Mouse (Mus musculus) heart, embryonic 13.5 days (tissue): Measurements from ENCODE around the gene Ankar. TPM values are rescaled to one million over a fixed set of nuclear protein-coding genes. Genes with fewer than 3 reads are reported as not detected.

ENCODE experiments used
- ATAC-seq: fragments of 200-750 bp; cut with Nextera tagmentation; 2 replicates; pipeline ENCODE4 v1.8.0; 2017; ENCODE audit warnings: moderate TSS enrichment; ENCODE audit not compliant: insufficient number of reproducible peaks, low FRiP score, low TSS enrichment; ENCODE audit errors: extremely low read depth
- H3K27ac ChIP-seq: fragments of 300-500 bp; sonication (generic); replicated peaks from 2 replicates; pipeline ENCODE4 v1.5.1; 2015; ENCODE audit warnings: moderate library complexity, mild to moderate bottlenecking, inconsistent platforms
- H3K27me3 ChIP-seq: fragments of 300-500 bp; sonication (generic); replicated peaks from 2 replicates; pipeline ENCODE4 v1.6.1; 2015; ENCODE audit warnings: mild to moderate bottlenecking, inconsistent platforms
- H3K36me3 ChIP-seq: fragments of 300-500 bp; sonication (generic); 2 replicates; pipeline ENCODE4 v1.6.1; 2015; ENCODE audit warnings: mild to moderate bottlenecking, inconsistent platforms
- H3K4me1 ChIP-seq: fragments of 300-500 bp; sonication (generic); 2 replicates; pipeline ENCODE4 v1.6.1; 2015; ENCODE audit warnings: inconsistent platforms
- H3K4me2 ChIP-seq: fragments of 300-500 bp; sonication (generic); 2 replicates; pipeline ENCODE4 v1.6.1; 2015; ENCODE audit warnings: inconsistent platforms, mild to moderate bottlenecking, moderate library complexity
- H3K4me3 ChIP-seq: fragments of 300-500 bp; sonication (generic); 2 replicates; pipeline ENCODE4 v1.5.1; 2015; ENCODE audit warnings: moderate library complexity, mild to moderate bottlenecking, inconsistent platforms
- H3K9ac ChIP-seq: fragments of 300-500 bp; sonication (generic); 2 replicates; pipeline ENCODE4 v1.6.1; 2015; ENCODE audit warnings: inconsistent platforms, mild to moderate bottlenecking, moderate library complexity
- H3K9me3 ChIP-seq: fragments of 300-500 bp; sonication (generic); 2 replicates; pipeline ENCODE4 v1.6.1; 2016; ENCODE audit warnings: inconsistent platforms
- WGBS: fragments of 180-500 bp; shearing (Covaris S2); methylation state at CpG from one replicate; pipeline ENCODE4 v1.1.7; 2015; ENCODE audit warnings: mixed read lengths; 5-methylcytosine and 5-hydroxymethylcytosine counted together
- polyA plus RNA-seq: library from polyadenylated mRNA; unstranded; fragments of >200 nt; fragmentation: Nextera tagmentation; extraction: Ambion mirVana; gene quantifications from 2 replicates; pipeline ENCODE4 v1.2.1, GENCODE M21; 2015

Gene Ankar
- polyA plus RNA-seq, 1 experiment from 2014 or later, result not detected

DNA sequence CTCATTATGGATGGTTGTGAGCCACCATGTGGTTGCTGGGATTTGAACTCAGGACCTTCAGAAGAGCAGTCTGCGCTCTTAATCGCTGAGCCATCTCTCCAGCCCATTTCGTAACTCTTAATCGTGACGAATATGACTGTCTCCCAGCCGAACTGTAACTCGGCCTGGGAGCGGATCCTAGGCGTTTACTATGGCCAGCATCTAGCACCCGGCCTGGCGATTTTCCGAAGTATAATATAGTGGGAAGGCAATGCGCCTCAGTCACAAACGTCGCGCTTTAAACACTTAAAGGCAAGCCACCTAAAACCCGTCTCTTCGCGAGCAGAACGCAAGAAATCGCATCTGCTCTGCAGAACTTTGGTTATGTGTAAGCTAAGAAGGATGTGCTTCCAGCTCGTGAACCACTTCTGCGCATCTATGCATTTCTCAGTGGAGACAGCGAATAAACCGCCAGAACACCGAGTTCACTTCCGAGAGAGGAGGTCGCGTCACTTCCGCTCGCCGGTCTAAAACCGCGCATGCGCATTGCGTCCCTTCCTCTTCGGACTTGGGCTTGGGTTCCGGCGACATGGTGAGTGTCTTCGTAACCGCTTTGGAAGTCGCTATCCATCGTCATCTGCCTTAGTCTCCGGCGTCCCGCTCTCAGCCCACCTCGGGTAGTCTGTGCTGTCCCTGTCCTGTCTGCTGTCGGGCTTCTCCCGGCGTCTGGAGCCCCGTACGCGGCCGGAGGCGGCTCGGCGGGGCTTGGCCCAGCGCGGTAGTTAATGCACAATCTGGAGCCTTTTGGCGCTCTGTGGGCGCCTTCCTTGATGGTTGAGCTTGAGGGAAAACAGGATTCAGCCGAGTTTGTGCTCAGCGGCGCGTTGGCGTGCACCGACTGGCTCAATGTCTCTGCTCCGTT is 10.6 kb upstream of the Ankar start, which contains the start of gene Rpl37a:
Rpl37a (plus strand) TSS at position 538 of the 901 bp plus-strand sequence.
- peaks cover 17% of the 10 kb centered on the region for H3K4me1 ChIP-seq
- H3K9ac ChIP-seq, result peak within 1 kb of the TSS; percentile 97
- 2% methylated on average over 68 of the region's 68 CpGs for WGBS
- peaks cover 39% of the 10 kb centered on the region for H3K36me3 ChIP-seq
- peak within 1 kb of the TSS; percentile 73 for H3K4me3 ChIP-seq
- H3K27me3 ChIP-seq, result no peaks in the 10 kb centered on the region
- H3K4me2 ChIP-seq, result peak within 1 kb of the TSS; percentile 83
- H3K9me3 ChIP-seq, result no peaks in the 10 kb centered on the region
- peak; percentile 84 for ATAC-seq
- peak within 1 kb of the TSS; percentile 91 for H3K27ac ChIP-seq

DNA sequence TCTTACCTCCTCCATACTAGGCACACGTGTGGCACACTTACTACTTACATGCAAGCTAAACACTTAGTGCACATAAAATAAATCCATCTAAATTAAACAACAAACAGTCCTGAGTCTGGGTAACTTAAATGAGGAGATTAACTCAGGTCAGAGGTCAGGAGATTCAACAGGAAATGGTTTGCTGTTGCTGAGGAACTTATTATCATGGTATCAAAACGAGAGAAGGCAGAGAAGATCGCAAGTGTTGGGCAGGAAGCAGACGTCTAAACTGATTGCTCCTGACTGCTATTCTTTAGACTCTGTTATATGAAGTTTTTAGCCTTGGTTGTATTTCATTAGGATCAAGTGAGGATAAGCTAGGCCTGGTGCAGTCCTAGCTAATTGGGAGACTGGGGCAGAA is 7.1 kb upstream of the Ankar start:
- no peak for ATAC-seq
- no peaks in the 10 kb centered on the region for H3K27me3 ChIP-seq
- H3K9me3 ChIP-seq, result no peaks in the 10 kb centered on the region
- no peak overlapping the region for H3K9ac ChIP-seq
- no peak overlapping the region for H3K27ac ChIP-seq
- WGBS, result 49% methylated on average over 4 of the region's 4 CpGs
- no peak overlapping the region for H3K4me3 ChIP-seq
- H3K36me3 ChIP-seq, result peaks cover 5% of the 10 kb centered on the region
- peaks cover 7% of the 10 kb centered on the region for H3K4me1 ChIP-seq
- no peak overlapping the region for H3K4me2 ChIP-seq

DNA sequence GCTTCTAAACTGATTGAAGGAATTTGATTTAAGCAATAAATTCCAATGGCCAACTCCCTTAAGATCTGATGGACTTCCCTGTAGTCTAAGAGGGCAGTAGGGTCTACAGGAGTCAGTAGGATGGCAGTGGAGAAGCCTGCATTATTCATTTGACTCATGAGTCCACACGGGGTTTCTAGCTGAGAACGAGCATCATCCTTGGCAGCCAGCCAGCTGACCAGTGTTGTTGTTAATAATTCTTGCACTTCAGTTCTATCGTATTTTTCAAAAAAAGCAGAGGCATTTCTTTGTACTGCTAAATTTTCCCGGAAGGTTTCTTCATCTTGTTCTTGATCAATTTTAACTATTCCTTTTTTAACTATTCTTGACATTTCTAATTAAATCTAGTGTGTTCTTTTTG is 1.7 kb downstream of the Ankar start:
- H3K9me3 ChIP-seq, result no peaks in the 10 kb centered on the region
- no peak overlapping the region for H3K27ac ChIP-seq
- H3K4me3 ChIP-seq, result no peak overlapping the region
- WGBS, result 54% methylated on average over 4 of the region's 4 CpGs
- no peaks in the 10 kb centered on the region for H3K27me3 ChIP-seq
- H3K4me2 ChIP-seq, result no peak overlapping the region
- H3K36me3 ChIP-seq, result no peaks in the 10 kb centered on the region
- no peak overlapping the region for H3K9ac ChIP-seq
- no peaks in the 10 kb centered on the region for H3K4me1 ChIP-seq
- no peak for ATAC-seq

DNA sequence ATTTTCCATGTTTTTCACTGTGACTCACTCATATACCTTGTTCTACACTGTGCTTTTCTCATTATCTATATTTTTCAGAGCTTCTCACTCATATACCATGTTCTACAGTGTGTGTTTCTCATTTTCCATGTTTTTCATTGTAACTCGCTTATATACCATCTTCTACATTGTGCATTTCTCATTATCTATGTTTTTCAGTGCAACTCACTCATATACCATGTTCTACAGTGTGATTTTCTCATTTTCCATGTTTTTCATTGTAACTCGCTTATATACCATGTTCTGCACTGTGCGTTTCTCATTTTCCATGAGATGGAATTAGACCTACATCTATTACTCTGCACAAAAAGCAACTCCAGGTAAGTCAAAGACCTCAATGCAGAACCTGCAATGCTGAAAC is 4.1 kb downstream of the Ankar start:
- Histone ChIP-seq H3K27ac (no peak overlapping the region), H3K4me2 (no peak overlapping the region), H3K4me3 (no peak overlapping the region), H3K36me3 (no peaks in the 10 kb centered on the region), H3K27me3 (no peaks in the 10 kb centered on the region), H3K4me1 (no peaks in the 10 kb centered on the region), H3K9ac (no peak overlapping the region), H3K9me3 (no peaks in the 10 kb centered on the region)
- no peak for ATAC-seq
- 43% methylated on average over 3 of the region's 3 CpGs for WGBS

DNA sequence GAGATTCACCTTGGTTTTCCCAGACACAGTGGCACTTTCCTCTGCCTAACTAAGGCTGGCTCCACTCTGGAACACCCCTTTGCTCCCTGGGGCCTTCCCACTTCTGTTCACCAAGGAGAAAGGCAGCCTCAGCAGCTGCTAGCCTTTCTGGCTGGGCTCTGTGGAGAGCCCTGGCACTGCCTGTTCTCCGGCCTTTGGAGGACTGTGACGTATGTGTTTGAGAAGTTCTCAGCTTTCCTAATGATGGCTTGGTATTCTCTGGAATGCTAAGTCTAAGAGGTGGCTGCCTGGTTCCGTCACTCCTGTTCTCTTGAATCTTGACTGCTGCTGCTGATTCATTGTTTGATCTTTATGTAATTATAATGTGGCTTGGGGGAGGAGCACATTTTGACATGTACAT is 27.3 kb downstream of the Ankar start:
- H3K36me3 ChIP-seq, result no peaks in the 10 kb centered on the region
- H3K9me3 ChIP-seq, result no peaks in the 10 kb centered on the region
- no peaks in the 10 kb centered on the region for H3K27me3 ChIP-seq
- no peak overlapping the region for H3K4me3 ChIP-seq
- ATAC-seq, result no peak
- H3K4me2 ChIP-seq, result no peak overlapping the region
- 44% methylated on average over 3 of the region's 3 CpGs for WGBS
- H3K4me1 ChIP-seq, result no peaks in the 10 kb centered on the region
- H3K27ac ChIP-seq, result no peak overlapping the region
- no peak overlapping the region for H3K9ac ChIP-seq

DNA sequence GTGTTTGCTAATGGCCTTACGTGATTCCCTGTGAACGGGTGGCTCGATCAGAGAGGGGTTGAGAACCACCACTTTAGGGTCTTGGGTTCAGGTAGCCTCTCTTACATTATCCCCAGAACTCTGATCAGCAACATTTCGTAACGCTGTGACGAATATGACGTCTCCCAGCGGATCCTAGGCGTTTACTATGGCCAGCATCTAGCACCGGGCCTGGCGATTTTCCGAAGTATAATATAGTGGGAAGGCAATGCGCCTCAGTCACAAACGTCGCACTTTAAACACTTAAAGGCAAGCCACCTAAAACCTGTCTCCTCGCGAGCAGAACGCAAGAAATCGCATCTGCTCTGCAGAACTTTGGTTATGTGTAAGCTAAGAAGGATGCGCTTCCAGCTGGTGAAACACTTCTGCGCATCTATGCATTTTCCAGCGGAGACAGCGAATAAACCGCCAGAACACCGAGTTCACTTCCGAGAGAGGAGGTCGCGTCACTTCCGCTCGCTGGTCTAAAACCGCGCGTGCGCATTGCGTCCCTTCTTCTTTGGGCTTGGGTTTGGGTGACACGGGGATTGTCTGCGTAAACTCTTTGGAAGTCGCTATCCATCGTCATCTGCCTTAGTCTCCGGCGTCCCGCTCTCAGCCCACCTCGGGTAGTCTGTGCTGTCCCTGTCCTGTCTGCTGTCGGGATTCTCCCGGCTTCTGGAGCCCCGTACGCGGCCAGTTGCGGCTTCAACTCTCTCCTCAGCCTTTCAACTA is 59.5 kb downstream of the Ankar start:
- WGBS, result 33% methylated on average over 49 of the region's 49 CpGs
- Histone ChIP-seq H3K27ac (no peak overlapping the region), H3K4me1 (no peaks in the 10 kb centered on the region)

DNA sequence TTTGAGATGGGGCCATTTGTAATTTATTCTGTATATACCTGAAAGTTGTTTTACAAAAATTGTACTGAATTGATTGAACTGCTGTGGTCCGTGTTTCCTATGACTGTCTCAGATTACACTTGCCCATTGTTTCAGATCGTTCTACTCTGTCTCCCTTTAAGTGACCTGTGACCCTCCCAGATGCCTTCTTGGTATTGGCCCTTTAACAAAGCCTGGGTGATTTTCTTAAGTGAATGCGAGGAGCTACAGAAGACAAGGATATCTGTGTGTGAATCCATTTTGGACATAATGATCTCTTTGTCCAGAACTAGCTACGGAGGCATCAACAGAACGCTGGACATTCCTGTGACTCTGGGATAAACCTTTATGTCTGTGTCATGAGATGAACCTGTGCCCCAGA is 65.2 kb downstream of the Ankar start:
- H3K9ac ChIP-seq, result no peak overlapping the region
- WGBS, result 64% methylated on average over 5 of the region's 5 CpGs
- H3K27ac ChIP-seq, result no peak overlapping the region
- peaks cover 40% of the 10 kb centered on the region for H3K36me3 ChIP-seq
- ATAC-seq, result no peak
- H3K4me3 ChIP-seq, result no peak overlapping the region
- no peaks in the 10 kb centered on the region for H3K4me1 ChIP-seq
- no peaks in the 10 kb centered on the region for H3K9me3 ChIP-seq
- H3K4me2 ChIP-seq, result no peak overlapping the region
- no peaks in the 10 kb centered on the region for H3K27me3 ChIP-seq

More for the DNA sequence above, 59.5 kb downstream of the Ankar start:
- Histone ChIP-seq H3K36me3 (no peaks in the 10 kb centered on the region), H3K4me3 (peak overlapping the region; percentile 46), H3K9ac (no peak overlapping the region), H3K27me3 (no peaks in the 10 kb centered on the region), H3K4me2 (peak overlapping the region; percentile 68), H3K9me3 (no peaks in the 10 kb centered on the region)
- ATAC-seq, result no peak

DNA sequence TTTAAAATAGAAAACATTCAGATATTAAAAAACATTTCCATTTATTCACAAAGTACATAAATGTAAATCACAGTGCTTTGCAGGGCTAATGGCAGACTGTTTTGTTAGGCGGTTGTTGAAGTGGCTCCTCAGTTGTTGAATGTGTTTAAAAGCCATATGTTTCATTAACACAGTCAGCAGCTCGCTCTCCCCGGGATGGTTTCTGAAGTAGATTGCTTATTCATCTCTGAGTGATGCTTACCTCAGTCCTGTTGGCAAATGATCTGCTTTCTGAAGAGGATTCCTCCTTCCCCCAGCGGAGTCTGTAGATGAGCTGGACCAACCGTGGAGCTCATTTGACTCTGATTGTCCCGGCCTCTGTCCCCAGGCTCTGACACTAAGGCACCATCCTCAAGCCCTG is 88.2 kb downstream of the Ankar start:
- Histone ChIP-seq H3K4me1 (no peaks in the 10 kb centered on the region), H3K9me3 (no peaks in the 10 kb centered on the region), H3K27me3 (no peaks in the 10 kb centered on the region), H3K27ac (no peak overlapping the region), H3K36me3 (peaks cover 96% of the 10 kb centered on the region), H3K4me2 (no peak overlapping the region), H3K4me3 (no peak overlapping the region), H3K9ac (no peak overlapping the region)
- ATAC-seq, result no peak
- 89% methylated on average over 6 of the region's 6 CpGs for WGBS

DNA sequence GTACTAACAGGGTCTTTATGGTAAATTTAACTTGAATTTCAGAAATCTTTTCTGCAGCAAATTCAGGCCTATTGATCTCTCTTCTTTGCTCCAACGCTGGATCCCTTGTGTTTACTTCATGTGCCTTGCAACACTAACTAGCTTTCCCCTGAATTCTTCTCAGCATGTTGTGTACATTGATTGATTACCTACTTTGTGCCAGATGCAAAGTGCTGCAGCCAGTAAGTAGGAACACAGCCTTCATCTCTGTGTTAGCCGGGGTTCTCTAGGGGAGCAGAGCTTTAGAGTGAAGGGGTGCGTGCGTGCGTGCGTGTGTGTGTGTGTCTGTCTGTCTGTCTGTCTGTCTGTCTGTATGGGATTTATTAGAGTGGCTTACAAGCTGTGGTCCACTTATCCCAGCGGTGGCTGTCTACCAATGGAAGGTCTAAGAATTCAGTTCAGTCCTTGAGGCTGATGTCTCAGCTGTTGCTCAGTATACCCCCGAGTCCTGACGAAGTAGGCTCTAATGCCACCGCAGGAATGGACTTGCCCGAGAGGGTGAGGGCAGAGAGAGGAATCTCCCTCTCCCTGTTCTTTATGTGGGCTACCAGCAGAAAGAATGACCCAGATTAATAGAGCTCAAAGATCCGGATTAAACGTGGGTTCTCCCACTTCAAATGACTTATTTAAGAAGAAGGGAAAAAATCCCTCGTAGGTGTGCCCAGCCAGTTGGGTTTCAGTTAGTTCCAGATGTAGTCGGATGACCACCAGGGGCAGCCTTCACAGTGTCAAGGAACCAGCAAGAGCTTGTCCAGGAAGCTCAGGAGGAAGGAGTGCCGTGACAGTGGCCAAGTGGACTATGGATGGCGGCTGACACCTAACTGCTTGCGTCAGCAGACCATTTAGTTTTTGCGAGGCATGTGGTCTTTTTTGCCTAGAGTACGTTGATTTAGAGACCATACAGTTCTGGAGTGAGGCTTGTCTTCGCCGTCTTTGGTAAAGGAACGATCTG is 90.2 kb downstream of the Ankar start:
- H3K27me3 ChIP-seq, result no peaks in the 10 kb centered on the region
- ATAC-seq, result no peak
- no peaks in the 10 kb centered on the region for H3K9me3 ChIP-seq
- H3K4me3 ChIP-seq, result no peak overlapping the region
- no peak overlapping the region for H3K9ac ChIP-seq
- H3K27ac ChIP-seq, result no peak overlapping the region
- peaks cover 96% of the 10 kb centered on the region for H3K36me3 ChIP-seq
- no peaks in the 10 kb centered on the region for H3K4me1 ChIP-seq
- no peak overlapping the region for H3K4me2 ChIP-seq
- WGBS, result 83% methylated on average over 23 of the region's 23 CpGs

DNA sequence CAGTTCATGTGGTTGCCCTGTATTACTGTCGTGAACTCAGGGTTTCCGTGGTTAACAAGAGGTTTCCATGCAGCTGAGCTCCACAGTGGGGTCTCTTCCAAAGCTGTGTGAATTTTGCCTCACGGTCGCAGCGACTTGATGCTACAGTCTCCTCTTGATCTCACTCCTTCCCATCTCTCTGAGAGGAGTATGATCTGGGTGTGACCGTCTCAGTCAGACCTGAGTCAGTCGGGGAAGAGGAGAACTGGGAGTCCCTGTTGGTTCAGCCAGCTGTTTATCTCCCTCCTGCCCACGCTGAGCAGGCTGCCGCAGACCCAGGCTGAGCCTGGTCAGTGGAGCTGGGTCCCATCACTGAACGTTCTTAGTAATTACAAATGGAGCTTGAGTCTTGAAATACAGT is 91.2 kb downstream of the Ankar start:
- no peak overlapping the region for H3K27ac ChIP-seq
- no peak overlapping the region for H3K4me2 ChIP-seq
- peaks cover 93% of the 10 kb centered on the region for H3K36me3 ChIP-seq
- no peaks in the 10 kb centered on the region for H3K27me3 ChIP-seq
- H3K9me3 ChIP-seq, result no peaks in the 10 kb centered on the region
- no peak overlapping the region for H3K9ac ChIP-seq
- no peaks in the 10 kb centered on the region for H3K4me1 ChIP-seq
- no peak overlapping the region for H3K4me3 ChIP-seq
- ATAC-seq, result no peak
- 81% methylated on average over 10 of the region's 10 CpGs for WGBS

DNA sequence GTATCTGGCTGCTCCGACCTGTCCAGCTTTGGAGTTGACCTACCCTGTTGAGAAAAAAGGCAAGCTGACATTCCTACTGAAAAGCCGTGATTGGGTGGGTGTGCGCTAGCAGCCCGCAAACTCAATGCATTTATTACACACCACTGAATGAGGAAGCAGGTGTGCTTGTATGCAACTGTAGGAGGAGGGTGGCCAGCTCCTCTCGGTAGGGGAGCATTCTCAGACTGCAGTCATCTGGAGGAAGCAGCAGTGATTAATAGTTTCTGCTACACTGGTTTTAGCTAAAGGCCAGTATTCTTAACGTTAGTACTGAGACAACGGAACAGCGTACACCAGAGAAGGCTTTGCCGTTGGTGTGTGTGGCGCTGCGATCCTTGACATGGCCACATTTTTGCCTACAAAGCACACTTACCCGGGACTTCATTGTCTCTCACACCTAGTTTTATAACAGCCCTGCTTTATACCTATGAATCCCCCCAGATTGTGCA is 94.1 kb downstream of the Ankar start:
- Histone ChIP-seq H3K9me3 (no peaks in the 10 kb centered on the region), H3K9ac (no peak overlapping the region), H3K36me3 (peaks cover 87% of the 10 kb centered on the region), H3K4me2 (no peak overlapping the region), H3K4me3 (no peak overlapping the region), H3K27ac (no peak overlapping the region), H3K27me3 (no peaks in the 10 kb centered on the region), H3K4me1 (peaks cover 14% of the 10 kb centered on the region)
- WGBS, result 86% methylated on average over 12 of the region's 12 CpGs
- no peak for ATAC-seq
